Mouse (Mus musculus): Measurements from ENCODE around the gene Pcare. TPM values are rescaled to one million over a fixed set of nuclear protein-coding genes. Genes with fewer than 3 reads are reported as not detected.

The Pcare gene
- polyA plus RNA-seq (2012; rRNA removed; ENCODE audit: low replicate concordance), result not detected in 2 replicates

DNA sequence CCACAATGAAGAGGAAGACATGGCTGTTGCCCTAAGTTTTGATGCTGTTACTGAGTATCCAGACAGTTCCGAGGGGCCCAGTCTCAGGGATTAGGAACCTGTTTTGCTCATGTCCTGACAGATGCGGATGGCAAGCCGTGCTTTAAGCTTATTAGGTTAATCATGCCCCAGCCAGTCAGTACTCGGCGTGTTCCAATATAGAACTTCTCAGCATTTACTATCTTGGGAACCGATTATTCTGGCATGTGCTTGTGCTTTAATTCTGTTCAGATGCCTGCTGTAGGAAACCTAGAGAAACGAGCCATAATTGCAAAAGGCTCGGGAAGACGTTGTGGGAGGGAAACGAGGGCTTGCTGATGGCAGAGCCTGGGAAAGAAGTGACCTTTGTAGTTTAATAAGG is at the start of gene Pcare:
Gene Pcare, minus strand, starts transcription at position 64 of the 400 bp plus-strand sequence.

DNA sequence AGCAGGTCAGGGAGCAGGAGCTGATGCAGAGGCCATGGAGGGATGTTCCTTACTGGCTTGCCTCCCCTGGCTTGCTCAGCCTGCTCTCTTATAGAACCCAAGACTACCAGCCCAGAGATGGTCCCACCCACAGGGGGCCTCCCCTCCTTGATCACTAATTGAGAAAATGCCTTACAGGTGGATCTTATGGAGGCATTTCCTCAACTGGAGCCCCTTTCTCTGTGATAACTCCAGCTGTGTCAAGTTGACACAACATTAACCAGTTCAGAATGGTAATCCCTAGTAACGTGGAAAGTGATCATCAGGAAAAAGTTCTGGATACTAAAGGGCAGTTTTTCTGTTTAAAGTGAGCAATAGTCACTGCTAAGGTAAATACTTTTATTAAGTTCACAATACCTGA is 15.5 kb upstream of the Pcare start, which contains the start of gene Clip4:
Gene Clip4, plus strand, starts transcription at position 301 of the 400 bp plus-strand sequence.

Other genes starting within 250 kb of the Pcare start
- gene Ndc80, start 226.0 kb downstream of the Pcare start, polyA plus RNA-seq (2012; rRNA removed; ENCODE audit: low replicate concordance), result 0.11 and 0.62 TPM in 2 replicates
- not detected in 2 replicates for gene Spdya, start 200.8 kb downstream of the Pcare start, polyA plus RNA-seq (2012; rRNA removed; ENCODE audit: low replicate concordance)
- gene Wdr43, start 137.0 kb downstream of the Pcare start, polyA plus RNA-seq (2012; rRNA removed; ENCODE audit: low replicate concordance), result 4.4 and 17.1 TPM in 2 replicates
- 1.6 TPM in 1 of 2 replicates, not detected in the other for gene Togaram2, start 79.6 kb downstream of the Pcare start, polyA plus RNA-seq (2012; rRNA removed; ENCODE audit: low replicate concordance)
- 1.7 and 7.8 TPM in 2 replicates for gene Clip4, start 15.6 kb upstream of the Pcare start, polyA plus RNA-seq (2012; rRNA removed; ENCODE audit: low replicate concordance)